Mouse (Mus musculus) bone marrow, adult 2 months (tissue): ENCODE measurements around the gene Ntrk3. TPM values are rescaled to one million over a fixed set of nuclear protein-coding genes. Genes with fewer than 3 reads are reported as not detected.

Source experiments
- H3K27ac ChIP-seq: fragments of 200-500 bp; 2 replicates; pipeline ENCODE4 v1.5.1; 2012; ENCODE audit warnings: low read depth, mild to moderate bottlenecking, control low read depth, inconsistent platforms, low read length; ENCODE audit not compliant: control insufficient read depth, poor library complexity, insufficient read depth
- H3K4me1 ChIP-seq: fragments of 200-500 bp; 2 replicates; pipeline ENCODE4 v1.6.1; 2011; ENCODE audit warnings: low read length; ENCODE audit not compliant: control insufficient read depth, insufficient read depth
- H3K4me3 ChIP-seq: fragments of 200-500 bp; replicated peaks from 2 replicates; pipeline ENCODE3; 2011; ENCODE audit warnings: mild to moderate bottlenecking, low read depth, low read length, control low read depth; ENCODE audit not compliant: control insufficient read depth
- CTCF ChIP-seq: fragments of 200-500 bp; IDR thresholded peaks from 2 replicates; pipeline ENCODE4 v1.5.1; 2011; ENCODE audit warnings: low read length, control low read depth; ENCODE audit not compliant: control insufficient read depth, insufficient read depth
- POLR2A ChIP-seq: fragments of 200-500 bp; IDR thresholded peaks from 2 replicates; pipeline ENCODE4 v1.6.1; 2011; ENCODE audit warnings: low read depth, mild to moderate bottlenecking, control low read depth, low read length, borderline replicate concordance; ENCODE audit not compliant: control insufficient read depth
- WGBS: fragments of 180-500 bp; shearing (Covaris S2); methylation state at CpG from one replicate; pipeline ENCODE4 v1.1.7; 2018; 5-methylcytosine and 5-hydroxymethylcytosine counted together
- polyA plus RNA-seq: library from polyadenylated mRNA; stranded (reverse); fragments of >200 nt; gene quantifications from 2 replicates; pipeline ENCODE4 v1.2.4, GENCODE M21; 2011; ENCODE audit warnings: low replicate concordance; ENCODE audit not compliant: missing spikeins, insufficient read depth, insufficient read length

The Ntrk3 gene
- polyA plus RNA-seq, 1 experiment, result 1.0 TPM

GRCm38 (mm10) chr7:78376875-78377274 lies 360.9 kb downstream of the Ntrk3 start:
- no peaks in the 10 kb centered on the region for H3K4me1 ChIP-seq
- no peak for TF ChIP-seq CTCF
- no peak for TF ChIP-seq POLR2A
- no peak overlapping the region for H3K4me3 ChIP-seq
- 70% methylated on average over 4 of the region's 4 CpGs for WGBS
- no peak overlapping the region for H3K27ac ChIP-seq

GRCm38 (mm10) chr7:78361341-78362309 lies 376.2 kb downstream of the Ntrk3 start:
- Histone ChIP-seq H3K27ac (no peak overlapping the region), H3K4me1 (no peaks in the 10 kb centered on the region), H3K4me3 (no peak overlapping the region)
- TF ChIP-seq CTCF, result no peak
- TF ChIP-seq POLR2A, result no peak
- 76% methylated on average over 8 of the region's 8 CpGs for WGBS

GRCm38 (mm10) chr7:78347464-78347863 lies 390.3 kb downstream of the Ntrk3 start:
- no peak overlapping the region for H3K27ac ChIP-seq
- 78% methylated on average over 5 of the region's 5 CpGs for WGBS
- H3K4me1 ChIP-seq, result no peaks in the 10 kb centered on the region
- TF ChIP-seq POLR2A, result no peak
- no peak for TF ChIP-seq CTCF
- no peak overlapping the region for H3K4me3 ChIP-seq

GRCm38 (mm10) chr7:78333422-78333821 lies 404.4 kb downstream of the Ntrk3 start:
- Histone ChIP-seq H3K27ac (no peak overlapping the region), H3K4me3 (no peak overlapping the region), H3K4me1 (no peaks in the 10 kb centered on the region)
- TF ChIP-seq POLR2A (no peak), CTCF (no peak)

GRCm38 (mm10) chr7:78328301-78328700 lies 409.5 kb downstream of the Ntrk3 start:
- 75% methylated on average over 2 of the region's 2 CpGs for WGBS
- no peak overlapping the region for H3K4me3 ChIP-seq
- no peaks in the 10 kb centered on the region for H3K4me1 ChIP-seq
- no peak for TF ChIP-seq CTCF
- no peak for TF ChIP-seq POLR2A
- no peak overlapping the region for H3K27ac ChIP-seq

- Histone ChIP-seq H3K27ac (no peak overlapping the region), H3K4me1 (no peaks in the 10 kb centered on the region), H3K4me3 (no peak overlapping the region)
- WGBS, result 83% methylated on average over 3 of the region's 3 CpGs
- no peak for TF ChIP-seq POLR2A
- no peak for TF ChIP-seq CTCF
Observed at GRCm38 (mm10) chr7:78326185-78326584, 411.6 kb downstream of the Ntrk3 start.

GRCm38 (mm10) chr7:78318640-78319039 lies 419.2 kb downstream of the Ntrk3 start:
- WGBS, result 74% methylated on average over 4 of the region's 4 CpGs
- no peak overlapping the region for H3K27ac ChIP-seq
- H3K4me1 ChIP-seq, result no peaks in the 10 kb centered on the region
- H3K4me3 ChIP-seq, result no peak overlapping the region
- no peak for TF ChIP-seq POLR2A
- TF ChIP-seq CTCF, result no peak

GRCm38 (mm10) chr7:78305770-78306169 lies 432.0 kb downstream of the Ntrk3 start:
- 65% methylated on average over 1 of the region's 1 CpGs for WGBS
- TF ChIP-seq CTCF (no peak), POLR2A (no peak)
- H3K27ac ChIP-seq, result no peak overlapping the region
- H3K4me3 ChIP-seq, result no peak overlapping the region
- H3K4me1 ChIP-seq, result no peaks in the 10 kb centered on the region
